Mouse (Mus musculus): ENCODE results near the gene Tex2. TPM values are rescaled to one million over a fixed set of nuclear protein-coding genes. Genes with fewer than 3 reads are reported as not detected.

The Tex2 gene
- polyA plus RNA-seq, 1 experiment from 2014 or later, result 39.5 TPM

DNA sequence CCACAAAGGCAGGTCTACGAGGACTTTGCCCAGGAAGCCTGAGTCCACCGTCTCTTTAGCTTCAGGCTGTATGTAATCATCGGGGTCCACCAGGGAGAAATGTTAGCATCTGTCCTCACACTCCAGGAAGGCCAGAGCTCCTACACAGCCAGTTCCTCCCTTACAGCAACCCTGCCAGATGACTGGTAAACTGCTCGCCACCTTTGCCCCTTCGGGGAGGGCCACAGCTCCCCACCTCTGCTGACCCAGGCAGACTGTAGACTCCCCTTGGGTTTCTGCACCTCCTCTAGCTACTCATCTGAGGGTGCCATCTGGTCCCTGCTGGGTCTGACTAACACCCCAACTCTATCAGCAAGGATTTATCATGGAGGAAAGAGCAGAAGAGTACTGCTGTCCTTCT is 83.4 kb downstream of the Tex2 start:
- H3K36me3 ChIP-seq (ENCODE audit: control insufficient read depth, insufficient read depth, low read length), result no peaks in the 10 kb centered on the region
- 96% methylated on average over 5 of the region's 5 CpGs for WGBS

DNA sequence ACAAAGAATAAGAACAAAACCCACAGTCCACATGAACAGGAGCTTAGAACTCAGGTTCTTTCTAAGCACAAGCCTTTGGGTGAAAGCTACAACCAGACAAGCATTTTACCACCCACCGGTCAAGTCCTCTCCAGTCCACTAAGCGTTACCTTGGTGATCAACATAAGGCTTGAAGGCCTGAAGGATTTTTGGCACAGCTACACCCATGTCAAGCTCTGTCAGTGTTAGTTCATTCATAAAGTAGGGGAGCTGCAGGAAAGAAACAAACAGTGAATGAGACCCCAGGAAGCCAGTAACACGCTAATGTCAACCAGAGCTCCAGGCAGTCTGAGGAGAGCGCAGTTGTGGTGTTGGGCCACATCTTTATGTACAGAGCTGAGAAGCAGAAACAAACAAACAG is 84.1 kb downstream of the Tex2 start:
- Histone ChIP-seq H3K9me3 (ENCODE audit: control insufficient read depth, low read length) (no peaks in the 10 kb centered on the region), H3K27ac (ENCODE audit: low read depth, low read length) (no peak overlapping the region), H3K9ac (replicated peaks; ENCODE audit: low read depth, low read length) (no peak overlapping the region), H3K4me3 (ENCODE audit: low read depth, low read length) (no peak overlapping the region), H3K27me3 (ENCODE audit: control insufficient read depth, insufficient read depth, low read length) (no peaks in the 10 kb centered on the region), H3K4me1 (ENCODE audit: control insufficient read depth, insufficient read depth, low read length) (no peaks in the 10 kb centered on the region), H3K36me3 (ENCODE audit: control insufficient read depth, insufficient read depth, low read length) (no peaks in the 10 kb centered on the region), H3K4me2 (ENCODE audit: low read depth, low read length) (no peak overlapping the region)
- WGBS, result 71% methylated on average over 4 of the region's 4 CpGs
- ATAC-seq (ENCODE audit: low read depth), result no peak

More for the DNA sequence above, 83.4 kb downstream of the Tex2 start:
- Histone ChIP-seq H3K27ac (ENCODE audit: low read depth, low read length) (no peak overlapping the region), H3K27me3 (ENCODE audit: control insufficient read depth, insufficient read depth, low read length) (no peaks in the 10 kb centered on the region), H3K4me1 (ENCODE audit: control insufficient read depth, insufficient read depth, low read length) (no peaks in the 10 kb centered on the region), H3K4me3 (ENCODE audit: low read depth, low read length) (no peak overlapping the region), H3K9me3 (ENCODE audit: control insufficient read depth, low read length) (no peaks in the 10 kb centered on the region), H3K4me2 (ENCODE audit: low read depth, low read length) (no peak overlapping the region), H3K9ac (replicated peaks; ENCODE audit: low read depth, low read length) (no peak overlapping the region)
- no peak for ATAC-seq (ENCODE audit: low read depth)

- Histone ChIP-seq H3K4me1 (ENCODE audit: control insufficient read depth, insufficient read depth, low read length) (no peaks in the 10 kb centered on the region), H3K9me3 (ENCODE audit: control insufficient read depth, low read length) (no peaks in the 10 kb centered on the region), H3K4me2 (ENCODE audit: low read depth, low read length) (no peak overlapping the region), H3K27me3 (ENCODE audit: control insufficient read depth, insufficient read depth, low read length) (no peaks in the 10 kb centered on the region), H3K4me3 (ENCODE audit: low read depth, low read length) (no peak overlapping the region), H3K9ac (replicated peaks; ENCODE audit: low read depth, low read length) (no peak overlapping the region), H3K27ac (ENCODE audit: low read depth, low read length) (no peak overlapping the region), H3K36me3 (ENCODE audit: control insufficient read depth, insufficient read depth, low read length) (no peaks in the 10 kb centered on the region)
- ATAC-seq (ENCODE audit: low read depth), result no peak
- WGBS, result 55% methylated on average over 1 of the region's 1 CpGs
Measured at GRCm38 (mm10) chr11:106527926-106528325, 85.3 kb downstream of the Tex2 start.

DNA sequence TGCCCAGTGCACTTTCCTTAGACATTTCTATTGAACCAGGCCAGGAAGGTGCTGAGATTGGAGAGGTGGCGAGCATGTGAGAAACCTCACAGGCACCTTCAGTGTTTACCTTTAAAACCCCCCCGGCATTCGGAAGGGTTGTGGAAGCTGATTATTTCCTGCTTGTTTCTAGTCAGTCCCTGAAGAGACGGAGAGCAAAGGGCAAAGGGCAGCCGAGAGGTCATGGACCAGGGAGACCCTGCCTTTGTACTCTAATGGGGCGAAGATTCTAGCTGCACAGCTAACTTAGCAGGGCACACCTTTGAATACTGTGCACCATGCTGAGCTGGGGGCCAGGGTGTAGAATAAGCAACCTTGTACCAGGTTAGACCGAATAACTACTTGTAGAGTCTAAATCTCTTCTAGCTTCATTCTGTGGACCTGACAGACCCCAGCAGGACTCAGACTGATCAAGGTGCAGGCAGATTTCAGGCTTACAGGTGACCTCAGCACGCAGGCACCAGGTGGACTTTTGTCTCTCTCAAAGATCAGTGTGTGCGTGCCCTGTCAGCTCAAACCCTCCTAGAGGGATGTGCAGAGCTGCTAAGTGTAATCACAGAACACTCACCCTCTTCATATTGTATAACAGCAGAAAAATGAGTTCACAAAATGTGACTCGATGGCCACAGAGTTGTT is 85.9 kb downstream of the Tex2 start:
- Histone ChIP-seq H3K4me1 (ENCODE audit: control insufficient read depth, insufficient read depth, low read length) (no peaks in the 10 kb centered on the region), H3K4me2 (ENCODE audit: low read depth, low read length) (no peak overlapping the region), H3K36me3 (ENCODE audit: control insufficient read depth, insufficient read depth, low read length) (no peaks in the 10 kb centered on the region), H3K9me3 (ENCODE audit: control insufficient read depth, low read length) (no peaks in the 10 kb centered on the region), H3K9ac (replicated peaks; ENCODE audit: low read depth, low read length) (no peak overlapping the region), H3K27ac (ENCODE audit: low read depth, low read length) (no peak overlapping the region), H3K4me3 (ENCODE audit: low read depth, low read length) (no peak overlapping the region), H3K27me3 (ENCODE audit: control insufficient read depth, insufficient read depth, low read length) (no peaks in the 10 kb centered on the region)
- 48% methylated on average over 10 of the region's 10 CpGs for WGBS
- no peak for ATAC-seq (ENCODE audit: low read depth)

DNA sequence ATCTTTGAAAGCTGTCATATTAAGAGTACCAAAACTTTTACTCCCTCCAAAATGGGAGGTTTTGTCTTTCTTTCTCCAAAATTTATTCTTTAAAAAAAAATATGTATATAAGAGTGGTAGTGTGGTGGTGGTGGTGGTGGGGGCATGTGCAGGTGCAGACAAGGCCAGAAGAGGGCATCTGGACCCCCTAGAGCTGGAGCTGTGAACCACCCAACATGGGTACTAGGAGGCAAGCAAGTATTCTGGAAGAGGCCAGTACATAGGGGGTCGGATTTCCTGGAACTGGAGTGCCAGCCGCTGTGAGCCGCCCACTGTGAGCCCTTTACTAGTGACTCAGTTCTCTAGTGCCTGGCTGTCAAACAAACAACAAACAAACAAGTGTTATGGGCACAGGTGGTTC is 90.7 kb downstream of the Tex2 start:
- Histone ChIP-seq H3K9ac (replicated peaks; ENCODE audit: low read depth, low read length) (no peak overlapping the region), H3K4me3 (ENCODE audit: low read depth, low read length) (no peak overlapping the region), H3K9me3 (ENCODE audit: control insufficient read depth, low read length) (no peaks in the 10 kb centered on the region), H3K36me3 (ENCODE audit: control insufficient read depth, insufficient read depth, low read length) (no peaks in the 10 kb centered on the region), H3K4me1 (ENCODE audit: control insufficient read depth, insufficient read depth, low read length) (peaks cover 10% of the 10 kb centered on the region; the same call in 1 of the 2 replicates), H3K27me3 (ENCODE audit: control insufficient read depth, insufficient read depth, low read length) (no peaks in the 10 kb centered on the region), H3K4me2 (ENCODE audit: low read depth, low read length) (no peak overlapping the region), H3K27ac (ENCODE audit: low read depth, low read length) (no peak overlapping the region)
- WGBS, result 51% methylated on average over 3 of the region's 3 CpGs
- no peak for ATAC-seq (ENCODE audit: low read depth)

GRCm38 (mm10) chr11:106521612-106522011 is 91.6 kb downstream of the Tex2 start:
- Histone ChIP-seq H3K9ac (replicated peaks; ENCODE audit: low read depth, low read length) (no peak overlapping the region), H3K4me3 (ENCODE audit: low read depth, low read length) (no peak overlapping the region), H3K27ac (ENCODE audit: low read depth, low read length) (no peak overlapping the region), H3K4me2 (ENCODE audit: low read depth, low read length) (no peak overlapping the region), H3K9me3 (ENCODE audit: control insufficient read depth, low read length) (no peaks in the 10 kb centered on the region), H3K27me3 (ENCODE audit: control insufficient read depth, insufficient read depth, low read length) (no peaks in the 10 kb centered on the region), H3K36me3 (ENCODE audit: control insufficient read depth, insufficient read depth, low read length) (no peaks in the 10 kb centered on the region), H3K4me1 (ENCODE audit: control insufficient read depth, insufficient read depth, low read length) (peaks cover 10% of the 10 kb centered on the region; the same call in 1 of the 2 replicates)
- WGBS, result 35% methylated on average over 4 of the region's 4 CpGs
- no peak for ATAC-seq (ENCODE audit: low read depth)

- no peak overlapping the region for H3K27ac ChIP-seq (ENCODE audit: low read depth, low read length)
- H3K9me3 ChIP-seq (ENCODE audit: control insufficient read depth, low read length), result no peaks in the 10 kb centered on the region
- no peak overlapping the region for H3K9ac ChIP-seq (replicated peaks; ENCODE audit: low read depth, low read length)
- H3K4me1 ChIP-seq (ENCODE audit: control insufficient read depth, insufficient read depth, low read length), result peaks cover 10% of the 10 kb centered on the region; the same call in 1 of the 2 replicates
- no peaks in the 10 kb centered on the region for H3K36me3 ChIP-seq (ENCODE audit: control insufficient read depth, insufficient read depth, low read length)
- H3K27me3 ChIP-seq (ENCODE audit: control insufficient read depth, insufficient read depth, low read length), result no peaks in the 10 kb centered on the region
- ATAC-seq (ENCODE audit: low read depth), result no peak
- no peak overlapping the region for H3K4me2 ChIP-seq (ENCODE audit: low read depth, low read length)
- no peak overlapping the region for H3K4me3 ChIP-seq (ENCODE audit: low read depth, low read length)
- 19% methylated on average over 3 of the region's 3 CpGs for WGBS
Measured at GRCm38 (mm10) chr11:106520404-106520803, 92.8 kb downstream of the Tex2 start.

- H3K27ac ChIP-seq (ENCODE audit: low read depth, low read length), result no peak overlapping the region
- no peak overlapping the region for H3K9ac ChIP-seq (replicated peaks; ENCODE audit: low read depth, low read length)
- no peaks in the 10 kb centered on the region for H3K27me3 ChIP-seq (ENCODE audit: control insufficient read depth, insufficient read depth, low read length)
- no peak overlapping the region for H3K4me3 ChIP-seq (ENCODE audit: low read depth, low read length)
- no peaks in the 10 kb centered on the region for H3K9me3 ChIP-seq (ENCODE audit: control insufficient read depth, low read length)
- no peak overlapping the region for H3K4me2 ChIP-seq (ENCODE audit: low read depth, low read length)
- 47% methylated on average over 4 of the region's 4 CpGs for WGBS
- no peak for ATAC-seq (ENCODE audit: low read depth)
- H3K4me1 ChIP-seq (ENCODE audit: control insufficient read depth, insufficient read depth, low read length), result peaks cover 13% of the 10 kb centered on the region; the same call in 1 of the 2 replicates
- no peaks in the 10 kb centered on the region for H3K36me3 ChIP-seq (ENCODE audit: control insufficient read depth, insufficient read depth, low read length)
Measured at GRCm38 (mm10) chr11:106519519-106519918, 93.7 kb downstream of the Tex2 start.

GRCm38 (mm10) chr11:106518391-106518790 is 94.8 kb downstream of the Tex2 start:
- peaks cover 15% of the 10 kb centered on the region; the same call in 1 of the 2 replicates for H3K4me1 ChIP-seq (ENCODE audit: control insufficient read depth, insufficient read depth, low read length)
- H3K9ac ChIP-seq (replicated peaks; ENCODE audit: low read depth, low read length), result no peak overlapping the region
- no peak overlapping the region for H3K27ac ChIP-seq (ENCODE audit: low read depth, low read length)
- H3K36me3 ChIP-seq (ENCODE audit: control insufficient read depth, insufficient read depth, low read length), result no peaks in the 10 kb centered on the region
- no peaks in the 10 kb centered on the region for H3K27me3 ChIP-seq (ENCODE audit: control insufficient read depth, insufficient read depth, low read length)
- no peak overlapping the region for H3K4me3 ChIP-seq (ENCODE audit: low read depth, low read length)
- no peaks in the 10 kb centered on the region for H3K9me3 ChIP-seq (ENCODE audit: control insufficient read depth, low read length)
- ATAC-seq (ENCODE audit: low read depth), result no peak
- no peak overlapping the region for H3K4me2 ChIP-seq (ENCODE audit: low read depth, low read length)
- WGBS, result 49% methylated on average over 4 of the region's 4 CpGs

Data from neural tube, embryonic 14.5 days (tissue).